Mouse (Mus musculus): Measurements from ENCODE around the gene Psmd13.

Psmd13 gene

GRCm38 (mm10) chr7:140907131-140907530 lies 25.4 kb downstream of the Psmd13 start:
- no peak for DNase-seq (ENCODE audit: low spot score in 2 of 2)

- DNase-seq (ENCODE audit: low spot score in 2 of 2), result no peak
Observed at GRCm38 (mm10) chr7:140907697-140908096, 25.9 kb downstream of the Psmd13 start.

GRCm38 (mm10) chr7:140908181-140908580 lies 26.4 kb downstream of the Psmd13 start:
- DNase-seq (ENCODE audit: low spot score in 2 of 2), result no peak

GRCm38 (mm10) chr7:140908634-140909107 lies 26.9 kb downstream of the Psmd13 start:
- DNase-seq (ENCODE audit: low spot score in 2 of 2), result peak in 1 of 2 experiments; percentile 63

- peak; percentile 50 to 52 for DNase-seq (ENCODE audit: low spot score in 2 of 2)
Observed at GRCm38 (mm10) chr7:140912293-140912692, 30.5 kb downstream of the Psmd13 start.

GRCm38 (mm10) chr7:140912846-140913482 lies 31.2 kb downstream of the Psmd13 start:
- no peak for DNase-seq (ENCODE audit: low spot score in 2 of 2)

- no peak for DNase-seq (ENCODE audit: low spot score in 2 of 2)
Observed at GRCm38 (mm10) chr7:140914031-140914690, 32.4 kb downstream of the Psmd13 start.

GRCm38 (mm10) chr7:140919911-140920310 lies 38.1 kb downstream of the Psmd13 start:
- DNase-seq (ENCODE audit: low spot score in 2 of 2), result no peak

GRCm38 (mm10) chr7:140920418-140921029 lies 38.8 kb downstream of the Psmd13 start, which contains the start of gene Nlrp6:
Nlrp6 (plus strand) TSS chr7:140920902.
- no peak for DNase-seq (ENCODE audit: low spot score in 2 of 2)

GRCm38 (mm10) chr7:140921225-140921975 lies 39.6 kb downstream of the Psmd13 start:
- no peak for DNase-seq (ENCODE audit: low spot score in 2 of 2)

GRCm38 (mm10) chr7:140922398-140923069 lies 40.8 kb downstream of the Psmd13 start:
- DNase-seq (ENCODE audit: low spot score in 2 of 2), result no peak

- no peak for DNase-seq (ENCODE audit: low spot score in 2 of 2)
Observed at GRCm38 (mm10) chr7:140923070-140923775, 41.5 kb downstream of the Psmd13 start.

GRCm38 (mm10) chr7:140927181-140927580 lies 45.4 kb downstream of the Psmd13 start:
- DNase-seq (ENCODE audit: low spot score in 2 of 2), result no peak

GRCm38 (mm10) chr7:140938436-140938835 lies 56.7 kb downstream of the Psmd13 start:
- DNase-seq (ENCODE audit: low spot score in 2 of 2), result no peak

- no peak for DNase-seq (ENCODE audit: low spot score in 2 of 2)
Observed at GRCm38 (mm10) chr7:140938896-140939295, 57.1 kb downstream of the Psmd13 start.

GRCm38 (mm10) chr7:140939669-140940171 lies 58.0 kb downstream of the Psmd13 start:
- DNase-seq (ENCODE audit: low spot score in 2 of 2), result no peak

GRCm38 (mm10) chr7:140941222-140942051 lies 59.7 kb downstream of the Psmd13 start, which contains the start of gene Pgghg:
Pgghg (plus strand) TSS chr7:140941391.
- DNase-seq (ENCODE audit: low spot score in 2 of 2), result peak in 1 of 2 experiments; percentile 61

- no peak for DNase-seq (ENCODE audit: low spot score in 2 of 2)
Observed at GRCm38 (mm10) chr7:140942341-140942740, 60.6 kb downstream of the Psmd13 start.

GRCm38 (mm10) chr7:140942811-140943210 lies 61.0 kb downstream of the Psmd13 start:
- no peak for DNase-seq (ENCODE audit: low spot score in 2 of 2)

GRCm38 (mm10) chr7:140943356-140943755 lies 61.6 kb downstream of the Psmd13 start:
- no peak for DNase-seq (ENCODE audit: low spot score in 2 of 2)
